Mouse (Mus musculus) liver, embryonic 14.5 days (tissue): ENCODE measurements around the gene Gbgt1. TPM values are rescaled to one million over a fixed set of nuclear protein-coding genes. Genes with fewer than 3 reads are reported as not detected.
A peak's percentile ranks its signal among the peaks of the same experiment; 100 is the strongest.

Experiments used
- ATAC-seq: fragments of 200-750 bp; cut with Nextera tagmentation; 2 replicates; pipeline ENCODE4 v1.8.0; 2017; ENCODE audit warnings: moderate number of reproducible peaks, mild to moderate bottlenecking, moderate library complexity; ENCODE audit not compliant: insufficient read depth
- DNase-seq, 3 experiments: peaks; one replicate each; pipeline ENCODE4 v3.0.0-alpha.2; 2012 to 2013; ENCODE audit warnings: low read depth in 3 of 3, low spot score in 3 of 3
- H3K27ac ChIP-seq: fragments of 300-500 bp; sonication (generic); 2 replicates; pipeline ENCODE4 v1.5.1; 2014; ENCODE audit warnings: moderate library complexity, mild to moderate bottlenecking, control low read depth, inconsistent platforms
- H3K27me3 ChIP-seq: fragments of 300-500 bp; sonication (generic); 2 replicates; pipeline ENCODE4 v1.6.1; 2014; ENCODE audit warnings: mild to moderate bottlenecking, low read length, moderate library complexity; ENCODE audit not compliant: control insufficient read depth, insufficient read depth
- H3K36me3 ChIP-seq: fragments of 300-500 bp; sonication (generic); replicated peaks from 2 replicates; pipeline ENCODE4 v1.6.1; 2014; ENCODE audit warnings: low read depth; ENCODE audit not compliant: control insufficient read depth, insufficient read depth
- H3K4me1 ChIP-seq, 2 experiments: fragments of 200-500 bp in 1 of 2; fragments of 300-500 bp in 1 of 2; sonication (generic) in 1 of 2; replicated peaks; 2 replicates each; pipeline ENCODE4 v1.6.1; 2012 to 2014; ENCODE audit warnings: antibody characterized with exemption in 1 of 2, inconsistent platforms in 1 of 2, low read length in 1 of 2; ENCODE audit not compliant: control insufficient read depth in 2 of 2, insufficient read depth in 2 of 2
- H3K4me2 ChIP-seq: fragments of 300-500 bp; sonication (generic); 2 replicates; pipeline ENCODE4 v1.6.1; 2014; ENCODE audit warnings: low read depth, mild to moderate bottlenecking, control low read depth, moderate library complexity
- H3K4me3 ChIP-seq, 2 experiments: fragments of 200-500 bp in 1 of 2; fragments of 300-500 bp in 1 of 2; sonication (generic) in 1 of 2; 2 replicates each; pipeline ENCODE4 v1.5.1; 2012 to 2014; ENCODE audit warnings: low read depth in 2 of 2, low read length in 2 of 2, mild to moderate bottlenecking in 2 of 2, control low read depth in 1 of 2, inconsistent platforms in 1 of 2, moderate library complexity in 1 of 2; ENCODE audit not compliant: insufficient read depth in 1 of 2
- H3K9ac ChIP-seq: fragments of 300-500 bp; sonication (generic); replicated peaks from 2 replicates; pipeline ENCODE4 v1.6.1; 2014; ENCODE audit warnings: mild to moderate bottlenecking, control low read depth, moderate library complexity
- H3K9me3 ChIP-seq: fragments of 300-500 bp; sonication (generic); 2 replicates; pipeline ENCODE4 v1.6.1; 2016; ENCODE audit warnings: low read length, mixed read lengths; ENCODE audit not compliant: control insufficient read depth
- CTCF ChIP-seq: IDR thresholded peaks from 2 replicates; pipeline ENCODE4 v1.5.1; 2016; ENCODE audit warnings: antibody characterized with exemption, low read depth, control low read depth
- EP300 ChIP-seq: IDR thresholded peaks from 2 replicates; pipeline ENCODE4 v1.6.1; 2016; ENCODE audit warnings: antibody characterized with exemption, low read depth
- WGBS: fragments of 180-500 bp; shearing (Covaris S2); extraction: QIAGEN DNeasy Blood & Tissue Kit; methylation state at CpG from one replicate; pipeline ENCODE4 v1.1.7; 2014; ENCODE audit not compliant: insufficient replicate concordance; 5-methylcytosine and 5-hydroxymethylcytosine counted together
- polyA plus RNA-seq, 2 experiments: library from polyadenylated mRNA; depleted of rRNA in 1 of 2; stranded (reverse) in 1 of 2; unstranded in 1 of 2; fragments of >200 nt; fragmentation: Nextera tagmentation in 1 of 2; extraction: Ambion mirVana in 1 of 2; gene quantifications; 2 replicates each; pipeline versions ENCODE4 v1.2.1 to v1.2.3; 2012 to 2014

The Gbgt1 gene
- polyA plus RNA-seq, 2 experiments, result 0.29 to 0.52 TPM

DNA sequence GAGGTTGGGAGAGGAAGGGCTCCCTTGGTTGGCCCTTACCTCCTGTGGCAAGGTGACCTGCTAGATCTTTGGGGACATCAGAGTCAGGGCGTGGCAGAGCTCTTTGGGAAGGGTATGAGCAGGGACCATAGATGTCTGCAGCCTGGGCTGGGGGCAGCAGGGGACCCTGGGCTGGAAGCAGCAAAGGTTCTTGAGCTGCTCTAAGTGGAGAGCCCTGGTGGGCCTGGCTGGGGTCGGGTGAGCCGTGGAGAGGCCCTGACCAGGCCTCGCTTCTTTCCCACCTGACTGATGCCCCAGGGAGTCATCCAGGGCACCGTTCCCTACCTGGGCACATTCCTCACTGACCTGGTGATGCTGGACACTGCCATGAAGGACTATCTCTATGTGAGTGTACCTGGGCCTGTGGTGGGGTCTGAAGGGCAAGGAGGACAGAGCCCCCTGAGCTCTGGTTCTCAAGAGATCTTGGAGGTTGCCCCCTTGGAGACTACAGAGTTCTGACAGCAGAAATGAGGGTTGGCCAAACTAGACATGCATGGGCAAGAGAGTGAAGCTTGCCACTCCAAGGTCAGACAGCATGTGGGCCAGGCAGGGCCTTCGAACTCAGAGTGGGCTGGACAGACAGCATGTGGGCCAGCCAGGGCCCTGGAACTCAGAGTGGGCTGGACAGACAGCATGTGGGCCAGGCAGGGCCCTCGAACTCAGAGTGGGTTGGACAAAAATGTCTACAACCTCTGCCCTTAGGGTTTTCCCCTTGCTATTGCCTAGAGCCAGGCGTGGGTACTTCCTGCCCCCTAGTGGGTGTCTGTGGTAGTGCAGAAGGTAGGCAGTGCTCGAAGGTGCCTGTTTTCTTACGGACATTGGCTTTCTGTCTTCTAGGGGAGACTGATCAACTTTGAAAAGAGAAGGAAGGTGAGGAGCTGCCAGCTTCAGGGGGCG is 50.8 kb downstream of the Gbgt1 start:
- 33% methylated on average over 11 of the region's 11 CpGs for WGBS
- H3K9me3 ChIP-seq, result no peaks in the 10 kb centered on the region
- DNase-seq, result peak; percentile 40 to 49 (median 42)
- H3K4me1 ChIP-seq, result no peaks in the 10 kb centered on the region
- H3K27me3 ChIP-seq, result no peaks in the 10 kb centered on the region
- TF ChIP-seq EP300 (no peak), CTCF (peak; percentile 98)
- H3K9ac ChIP-seq, result no peak overlapping the region
- H3K27ac ChIP-seq, result no peak overlapping the region
- H3K4me3 ChIP-seq, result no peak overlapping the region
- H3K4me2 ChIP-seq, result no peak overlapping the region
- H3K36me3 ChIP-seq, result no peaks in the 10 kb centered on the region
- no peak for ATAC-seq

DNA sequence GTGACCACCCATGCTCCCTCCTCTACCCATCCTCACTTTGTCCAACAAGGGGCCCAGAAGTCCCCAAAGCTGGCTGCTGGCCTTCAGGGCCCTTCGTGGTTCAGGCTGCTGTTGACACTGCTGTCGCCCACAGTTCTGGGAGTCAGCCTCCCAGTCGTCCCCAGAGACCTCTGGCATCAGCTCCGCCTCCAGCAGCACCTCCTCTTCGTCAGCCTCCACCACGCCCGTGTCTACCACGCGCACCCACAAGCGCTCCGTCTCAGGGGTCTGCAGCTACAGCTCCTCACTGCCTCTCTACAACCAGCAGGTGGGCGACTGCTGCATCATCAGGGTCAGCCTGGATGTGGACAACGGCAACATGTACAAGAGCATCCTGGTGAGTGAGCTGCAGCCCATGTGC is 52.5 kb downstream of the Gbgt1 start:
- WGBS, result 75% methylated on average over 13 of the region's 13 CpGs
- H3K36me3 ChIP-seq, result no peaks in the 10 kb centered on the region

DNA sequence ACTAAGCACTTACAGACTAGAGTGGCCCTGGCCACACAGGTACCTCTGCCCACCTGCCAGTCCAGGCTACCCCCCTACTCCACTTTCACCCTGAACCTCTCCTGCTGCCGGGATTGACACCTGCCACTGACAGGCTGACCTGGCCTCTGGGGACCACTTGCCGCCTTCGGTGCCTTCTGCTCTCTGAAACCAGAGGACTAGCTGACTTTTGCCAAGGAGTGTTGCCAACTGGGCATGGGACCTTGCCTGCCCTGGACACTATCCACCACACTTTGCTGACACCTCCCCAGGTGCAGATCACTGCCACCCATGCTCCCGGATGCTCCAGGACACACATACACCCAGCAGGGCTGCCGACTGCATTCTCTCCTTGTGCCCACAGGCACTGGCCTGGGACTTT is 55.6 kb downstream of the Gbgt1 start:
- H3K36me3 ChIP-seq, result no peaks in the 10 kb centered on the region
- H3K4me2 ChIP-seq, result no peak overlapping the region
- H3K4me1 ChIP-seq, result no peaks in the 10 kb centered on the region
- H3K9me3 ChIP-seq, result no peaks in the 10 kb centered on the region
- WGBS, result 71% methylated on average over 5 of the region's 5 CpGs
- H3K27ac ChIP-seq, result no peak overlapping the region
- DNase-seq (no peak), ATAC-seq (no peak)
- TF ChIP-seq CTCF, result no peak
- no peak for TF ChIP-seq EP300
- H3K4me3 ChIP-seq, result no peak overlapping the region
- H3K27me3 ChIP-seq, result no peaks in the 10 kb centered on the region
- H3K9ac ChIP-seq, result no peak overlapping the region

More for the DNA sequence above, 52.5 kb downstream of the Gbgt1 start:
- H3K27me3 ChIP-seq, result no peaks in the 10 kb centered on the region
- H3K9me3 ChIP-seq, result no peaks in the 10 kb centered on the region
- H3K27ac ChIP-seq, result no peak overlapping the region
- ATAC-seq, result no peak
- TF ChIP-seq CTCF (no peak), EP300 (no peak)
- H3K9ac ChIP-seq, result no peak overlapping the region
- DNase-seq, result no peak
- H3K4me3 ChIP-seq, result no peak overlapping the region
- no peaks in the 10 kb centered on the region for H3K4me1 ChIP-seq
- no peak overlapping the region for H3K4me2 ChIP-seq

Other genes starting within 250 kb of the Gbgt1 start
- gene Ppp1r26, start 50.1 kb upstream of the Gbgt1 start, polyA plus RNA-seq (2012; rRNA removed), result 0.15 and 0.19 TPM in 2 replicates
- gene Ppp1r26, start 50.1 kb upstream of the Gbgt1 start, polyA plus RNA-seq (2014; fragmentation: Nextera tagmentation; extraction: Ambion mirVana), result 0.04 and 0.11 TPM in 2 replicates
- not detected in 2 replicates for gene 1700007K13Rik, start 30.6 kb upstream of the Gbgt1 start, polyA plus RNA-seq (2012; rRNA removed)
- gene 1700007K13Rik, start 30.6 kb upstream of the Gbgt1 start, polyA plus RNA-seq (2014; fragmentation: Nextera tagmentation; extraction: Ambion mirVana), result 0.24 TPM in 1 of 2 replicates, not detected in the other
- 19.8 and 20.2 TPM in 2 replicates for gene Mrps2, start 28.8 kb upstream of the Gbgt1 start, polyA plus RNA-seq (2012; rRNA removed)
- 21.4 and 24.6 TPM in 2 replicates for gene Mrps2, start 28.8 kb upstream of the Gbgt1 start, polyA plus RNA-seq (2014; fragmentation: Nextera tagmentation; extraction: Ambion mirVana)
- gene Gm10134, start 9.2 kb downstream of the Gbgt1 start, polyA plus RNA-seq (2012; rRNA removed), result not detected in 2 replicates
- gene Gm10134, start 9.2 kb downstream of the Gbgt1 start, polyA plus RNA-seq (2014; fragmentation: Nextera tagmentation; extraction: Ambion mirVana), result not detected in 2 replicates
- 2.0 and 2.1 TPM in 2 replicates for gene Ralgds, start 16.2 kb downstream of the Gbgt1 start, polyA plus RNA-seq (2012; rRNA removed)
- gene Ralgds, start 16.2 kb downstream of the Gbgt1 start, polyA plus RNA-seq (2014; fragmentation: Nextera tagmentation; extraction: Ambion mirVana), result 1.5 and 2.1 TPM in 2 replicates
- 0.10 and 0.19 TPM in 2 replicates for gene Cel, start 66.5 kb downstream of the Gbgt1 start, polyA plus RNA-seq (2012; rRNA removed)
- 0.39 TPM in 1 of 2 replicates, not detected in the other for gene Cel, start 66.5 kb downstream of the Gbgt1 start, polyA plus RNA-seq (2014; fragmentation: Nextera tagmentation; extraction: Ambion mirVana)
- gene Gtf3c5, start 86.9 kb downstream of the Gbgt1 start, polyA plus RNA-seq (2012; rRNA removed), result 10.0 and 11.6 TPM in 2 replicates
- 7.6 and 9.0 TPM in 2 replicates for gene Gtf3c5, start 86.9 kb downstream of the Gbgt1 start, polyA plus RNA-seq (2014; fragmentation: Nextera tagmentation; extraction: Ambion mirVana)
- 72.5 and 86.9 TPM in 2 replicates for gene Gfi1b, start 125.1 kb downstream of the Gbgt1 start, polyA plus RNA-seq (2012; rRNA removed)
- 89.2 and 107 TPM in 2 replicates for gene Gfi1b, start 125.1 kb downstream of the Gbgt1 start, polyA plus RNA-seq (2014; fragmentation: Nextera tagmentation; extraction: Ambion mirVana)
- gene Tsc1, start 144.3 kb downstream of the Gbgt1 start, polyA plus RNA-seq (2012; rRNA removed), result 4.5 and 5.4 TPM in 2 replicates
- gene Tsc1, start 144.3 kb downstream of the Gbgt1 start, polyA plus RNA-seq (2014; fragmentation: Nextera tagmentation; extraction: Ambion mirVana), result 5.3 and 7.5 TPM in 2 replicates
- 1.3 and 2.2 TPM in 2 replicates for gene Spaca9, start 202.8 kb downstream of the Gbgt1 start, polyA plus RNA-seq (2012; rRNA removed)
- 2.0 and 2.5 TPM in 2 replicates for gene Spaca9, start 202.8 kb downstream of the Gbgt1 start, polyA plus RNA-seq (2014; fragmentation: Nextera tagmentation; extraction: Ambion mirVana)
- gene Ak8, start 203.3 kb downstream of the Gbgt1 start, polyA plus RNA-seq (2012; rRNA removed), result 0.11 and 0.18 TPM in 2 replicates
- gene Ak8, start 203.3 kb downstream of the Gbgt1 start, polyA plus RNA-seq (2014; fragmentation: Nextera tagmentation; extraction: Ambion mirVana), result 0.24 and 0.32 TPM in 2 replicates